Mouse (Mus musculus): ENCODE data around the gene Cbx4.

The Cbx4 gene

GRCm38 (mm10) chr11:119057291-119057690 lies 28.7 kb downstream of the Cbx4 start:
- peak in 1 of 2 experiments; percentile 18 for DNase-seq (ENCODE audit: low spot score in 2 of 2)

- peak; percentile 48 to 55 for DNase-seq (ENCODE audit: low spot score in 2 of 2)
These were observed 29.5 kb downstream of the Cbx4 start for GRCm38 (mm10) chr11:119056301-119057211.

- peak; percentile 22 to 23 for DNase-seq (ENCODE audit: low spot score in 2 of 2)
These were observed 30.4 kb downstream of the Cbx4 start for GRCm38 (mm10) chr11:119055571-119056131.

DNA sequence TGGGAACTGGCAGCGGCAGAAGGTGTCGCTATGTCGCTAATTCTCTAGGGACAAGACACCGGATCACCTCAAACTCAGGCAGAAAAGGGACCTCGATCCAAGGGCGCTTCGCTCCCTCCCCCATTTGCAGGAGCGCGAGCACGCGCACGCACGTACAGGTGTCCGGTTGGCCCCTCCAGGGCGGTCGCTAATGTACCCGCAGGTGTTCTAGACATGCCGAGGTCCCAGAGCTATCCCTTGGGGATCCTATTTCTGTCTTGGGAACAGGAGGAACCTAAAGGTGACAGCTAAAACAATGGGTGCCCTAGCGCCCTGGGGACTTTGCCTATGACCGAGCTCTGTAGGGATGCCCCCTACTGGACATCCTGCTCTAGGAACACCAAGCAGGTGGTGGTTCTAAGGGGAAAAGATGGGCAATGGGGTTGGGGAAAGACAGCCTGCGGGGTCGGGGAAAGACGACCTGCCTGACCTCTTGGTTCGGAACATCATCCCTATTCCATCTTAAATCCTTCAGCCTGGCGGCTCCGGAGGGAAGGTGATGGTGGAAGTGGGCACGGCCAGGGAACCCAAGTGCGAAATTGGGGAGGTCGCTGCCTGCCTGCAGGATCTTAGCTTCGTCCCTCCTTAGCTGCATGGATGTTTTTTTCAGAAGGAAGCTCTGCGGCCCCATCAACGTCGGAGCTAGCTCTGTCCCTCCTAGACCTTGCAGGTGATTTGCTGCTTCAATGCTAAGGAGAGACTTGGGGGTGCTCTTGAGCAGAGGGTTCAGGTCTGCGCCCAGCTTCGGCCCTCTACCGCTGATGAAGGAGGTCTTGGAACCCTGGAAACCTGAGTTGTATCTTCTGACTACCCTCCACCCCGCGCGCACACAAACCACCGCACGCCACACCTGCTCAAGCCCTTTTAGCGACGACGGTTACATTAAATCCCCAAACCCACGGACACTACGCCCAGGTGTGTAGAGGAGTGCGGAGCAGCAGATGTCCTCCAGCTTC lies 31.4 kb downstream of the Cbx4 start:
- peak; percentile 22 to 45 for DNase-seq (ENCODE audit: low spot score in 2 of 2)

DNA sequence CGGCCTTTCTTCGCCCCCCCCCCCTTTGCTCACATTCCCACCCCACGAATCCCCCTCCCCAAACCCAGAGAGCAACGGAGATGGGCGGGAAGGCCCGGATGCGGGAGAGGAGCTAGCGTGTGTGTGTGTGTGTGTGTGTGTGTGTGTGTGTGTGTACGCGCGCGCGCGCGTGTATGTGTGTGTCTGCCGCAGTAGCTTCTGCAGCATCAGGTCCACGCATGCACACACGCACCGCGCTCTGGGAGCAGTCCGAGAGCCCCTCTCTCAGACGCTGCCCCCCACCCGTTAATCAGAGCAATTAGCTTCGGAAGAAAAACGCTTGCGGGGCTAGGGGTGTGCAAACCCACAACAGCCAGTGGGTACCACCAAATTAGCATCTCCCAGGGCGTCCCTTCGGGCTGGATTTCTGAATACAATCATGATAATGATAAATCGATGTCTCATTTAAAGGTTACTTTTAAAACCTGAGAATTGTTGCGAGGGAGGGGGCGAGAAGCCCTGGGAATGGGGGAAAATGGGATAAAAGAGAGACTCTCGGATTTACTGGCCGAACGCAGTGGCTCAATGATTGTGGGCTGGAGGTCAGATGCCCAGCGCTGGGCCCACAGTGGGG lies 32.2 kb downstream of the Cbx4 start:
- peak in 1 of 2 experiments; percentile 19 for DNase-seq (ENCODE audit: low spot score in 2 of 2)

DNA sequence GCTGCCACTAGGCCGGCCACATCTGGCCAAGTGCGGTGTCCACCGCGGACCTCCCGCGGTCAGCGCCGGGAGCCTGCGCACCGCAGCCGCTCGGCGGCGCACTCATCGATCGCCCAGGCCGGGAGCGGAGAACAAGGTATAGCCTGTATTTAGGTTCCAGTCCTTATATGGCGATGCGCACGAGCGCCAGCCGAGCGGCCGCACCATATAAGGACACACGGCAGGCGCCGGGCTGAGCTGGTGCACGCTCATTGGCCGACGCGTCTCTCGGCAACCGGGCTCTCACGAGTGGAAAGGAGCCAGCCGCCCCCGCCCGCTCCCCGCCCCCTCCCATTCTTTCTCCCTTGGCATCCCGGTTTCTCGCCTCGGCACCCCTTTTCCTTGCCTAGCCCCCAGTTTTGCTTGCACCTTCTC lies 32.8 kb downstream of the Cbx4 start:
- peak; percentile 38 to 76 for DNase-seq (ENCODE audit: low spot score in 2 of 2)

- peak in 1 of 2 experiments; percentile 17 for DNase-seq (ENCODE audit: low spot score in 2 of 2)
These were observed 33.3 kb downstream of the Cbx4 start for GRCm38 (mm10) chr11:119052661-119053256.

GRCm38 (mm10) chr11:119051927-119052660 lies 33.9 kb downstream of the Cbx4 start:
- DNase-seq (ENCODE audit: low spot score in 2 of 2): peak in 1 of 2 experiments; percentile 37

- no peak for DNase-seq (ENCODE audit: low spot score in 2 of 2)
These were observed 34.6 kb downstream of the Cbx4 start for GRCm38 (mm10) chr11:119051426-119051825.

DNA sequence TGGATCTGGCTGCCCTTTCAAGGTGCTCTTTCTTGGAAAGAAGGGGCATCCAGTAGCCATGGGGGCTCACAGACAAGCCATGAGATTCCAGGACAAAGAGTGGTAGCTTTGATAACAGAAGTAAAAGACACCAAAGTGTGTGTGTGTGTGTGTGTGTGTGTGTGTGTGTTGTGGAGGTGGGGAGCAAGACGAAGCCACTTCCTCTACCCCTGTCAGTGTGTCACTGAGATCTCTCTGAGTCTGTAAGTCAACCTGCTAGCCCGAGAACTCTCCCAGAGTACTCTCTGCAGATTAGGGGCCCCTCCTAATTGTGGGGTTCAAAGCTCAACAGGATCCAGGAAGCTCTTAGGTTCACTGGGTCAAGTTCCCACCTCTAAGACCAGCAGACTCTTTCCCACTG lies 35.7 kb downstream of the Cbx4 start:
- DNase-seq (ENCODE audit: low spot score in 2 of 2): peak in 1 of 2 experiments; percentile 29

DNA sequence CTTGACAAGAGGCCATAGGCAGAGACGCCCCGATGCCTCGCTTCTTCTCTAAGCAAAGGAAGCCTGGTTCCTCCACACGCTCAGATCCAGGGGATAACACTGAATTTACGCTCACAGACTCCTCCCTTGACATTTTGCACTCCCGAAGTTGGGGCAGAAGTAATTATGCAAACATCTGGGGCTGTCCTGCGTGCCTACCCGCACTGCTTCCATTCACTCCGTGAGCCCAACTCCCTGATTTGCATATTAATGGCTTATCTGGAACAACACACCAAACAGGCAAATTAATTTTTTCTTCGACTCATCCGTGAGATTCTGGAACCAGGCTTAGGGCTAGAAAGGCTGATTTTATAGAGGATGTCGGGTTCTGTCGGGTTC lies 37.9 kb downstream of the Cbx4 start:
- DNase-seq (ENCODE audit: low spot score in 2 of 2): no peak

DNA sequence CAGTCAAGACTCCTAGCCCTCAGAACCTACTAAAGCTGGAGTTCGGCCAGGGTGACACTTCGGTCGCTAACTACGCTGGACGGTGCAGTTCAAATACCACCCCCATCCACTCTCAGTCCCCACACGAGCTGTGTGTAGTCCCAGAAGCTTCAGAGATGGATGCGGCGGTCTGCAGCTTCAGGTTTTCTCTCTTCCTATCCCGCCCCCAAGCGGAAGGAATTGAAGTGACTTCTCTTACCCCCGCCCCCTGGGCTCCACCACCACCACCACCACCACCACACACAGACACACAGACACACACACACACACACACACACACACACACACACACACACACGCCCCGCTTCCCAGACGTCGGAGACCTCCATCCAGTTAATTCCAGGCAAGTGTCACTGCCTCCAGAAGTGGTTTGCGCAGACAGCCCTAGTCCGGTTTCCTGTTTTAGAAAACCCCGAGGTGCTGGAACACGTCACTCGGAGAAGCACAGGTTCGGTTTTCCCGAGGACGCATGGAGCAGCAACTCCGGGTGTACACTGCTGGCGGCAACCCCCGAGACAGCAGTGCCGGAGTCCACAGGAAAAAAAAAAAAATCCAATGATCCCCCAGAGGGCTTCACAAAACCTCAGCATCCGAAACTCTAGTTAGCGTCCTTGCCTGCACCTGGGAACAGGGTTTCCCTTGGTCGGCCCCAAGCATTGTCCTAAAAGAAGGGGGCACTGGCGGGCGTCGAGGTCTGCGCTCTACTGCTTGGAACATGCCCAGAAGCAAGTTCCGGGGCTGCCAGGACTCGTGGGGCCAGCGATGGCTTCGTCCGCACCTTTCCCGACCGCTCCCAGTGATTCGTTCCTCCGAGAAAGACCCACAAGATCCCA lies 38.5 kb downstream of the Cbx4 start:
- DNase-seq (ENCODE audit: low spot score in 2 of 2): peak in 1 of 2 experiments; percentile 21

- DNase-seq (ENCODE audit: low spot score in 2 of 2): peak in 1 of 2 experiments; percentile 37
These were observed 39.3 kb downstream of the Cbx4 start for GRCm38 (mm10) chr11:119046601-119047245.

- no peak for DNase-seq (ENCODE audit: low spot score in 2 of 2)
These were observed 41.3 kb downstream of the Cbx4 start for GRCm38 (mm10) chr11:119044551-119045337.

DNA sequence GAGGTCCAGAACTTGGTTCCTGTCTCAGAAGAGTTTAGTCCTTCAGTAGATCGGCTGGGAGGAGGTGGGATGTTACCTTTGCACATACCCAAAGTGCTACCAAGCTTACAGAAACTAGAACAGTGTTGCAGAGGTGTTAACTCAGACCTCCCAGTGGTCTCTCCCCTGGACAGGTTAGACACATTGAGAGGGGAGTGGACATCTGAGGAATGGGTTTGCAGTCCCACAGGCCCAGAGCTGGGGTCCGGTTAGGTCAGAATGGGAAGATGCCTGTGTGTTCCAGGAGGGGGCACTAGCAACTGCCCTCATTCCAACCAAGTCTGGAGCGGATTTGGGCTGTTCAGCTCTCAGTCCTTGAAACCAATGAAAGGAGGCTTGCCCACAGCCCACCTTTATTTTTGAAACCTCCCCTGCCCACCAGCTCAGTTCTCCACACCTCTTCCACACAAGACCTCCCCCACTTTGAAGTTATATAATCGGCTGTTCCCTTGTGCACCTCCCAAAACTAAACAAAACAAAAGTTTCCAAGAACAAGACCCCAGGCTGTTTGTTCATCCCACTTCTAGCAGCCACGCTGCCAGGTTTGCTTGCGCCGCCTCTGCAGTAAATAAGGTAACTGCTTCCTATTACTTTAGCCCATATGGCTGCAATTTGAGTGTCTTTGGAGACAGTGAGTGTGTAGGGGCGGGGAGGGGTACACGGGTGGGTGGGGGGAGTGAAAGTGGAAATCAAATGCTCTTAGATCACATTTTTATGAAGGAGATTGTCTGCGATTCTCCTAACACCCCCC lies 42.1 kb downstream of the Cbx4 start:
- DNase-seq (ENCODE audit: low spot score in 2 of 2): peak in 1 of 2 experiments; percentile 33

- DNase-seq (ENCODE audit: low spot score in 2 of 2): no peak
These were observed 42.8 kb downstream of the Cbx4 start for GRCm38 (mm10) chr11:119043273-119043540.
